Mouse (Mus musculus): ENCODE measurements around the gene Etl4.

The Etl4 gene

GRCm38 (mm10) chr2:20764566-20765090, 855.0 kb downstream of the Etl4 start:
- no peak for DNase-seq (ENCODE audit: low read depth)

DNA sequence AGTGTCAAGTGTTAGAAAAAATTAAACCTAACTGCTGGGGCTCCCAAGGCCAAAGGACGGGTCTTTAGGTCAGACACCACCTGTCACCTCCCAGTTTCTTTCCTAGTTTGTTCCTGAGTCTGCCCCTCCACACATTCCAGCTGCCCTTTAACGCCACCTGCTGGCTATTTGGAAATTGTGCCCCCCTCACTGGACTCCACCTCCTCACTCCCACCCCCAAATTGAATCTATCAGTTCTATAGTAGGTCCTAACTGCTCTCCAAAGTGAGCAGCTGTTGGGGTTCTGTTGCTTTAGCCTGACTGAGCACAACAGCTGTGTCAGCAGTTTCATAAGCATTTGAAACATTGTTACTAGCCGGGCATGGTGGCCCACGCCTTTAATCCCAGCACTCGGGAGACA, 859.1 kb downstream of the Etl4 start:
- no peak for DNase-seq (ENCODE audit: low read depth)

GRCm38 (mm10) chr2:20770171-20770570, 860.6 kb downstream of the Etl4 start:
- no peak for DNase-seq (ENCODE audit: low read depth)

DNA sequence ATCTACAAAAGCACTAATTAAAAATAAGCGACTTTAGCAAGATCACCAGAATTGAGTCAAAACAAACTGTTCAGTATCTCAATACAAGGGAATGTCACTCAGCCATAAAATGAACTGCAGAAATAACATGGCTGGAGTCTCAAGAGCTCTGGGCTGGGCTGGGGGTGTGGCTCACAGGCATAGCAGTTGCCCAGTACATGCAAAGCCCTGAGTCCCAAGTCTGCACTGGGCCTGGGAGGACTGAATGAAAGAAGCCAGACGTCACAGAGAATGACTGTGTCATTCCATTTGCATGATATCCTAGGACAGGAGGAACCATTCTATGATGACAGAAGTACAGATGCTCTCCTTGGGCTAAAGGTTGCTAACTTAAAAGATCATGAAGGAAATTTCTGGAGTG, 864.9 kb downstream of the Etl4 start:
- no peak for DNase-seq (ENCODE audit: low read depth)

DNA sequence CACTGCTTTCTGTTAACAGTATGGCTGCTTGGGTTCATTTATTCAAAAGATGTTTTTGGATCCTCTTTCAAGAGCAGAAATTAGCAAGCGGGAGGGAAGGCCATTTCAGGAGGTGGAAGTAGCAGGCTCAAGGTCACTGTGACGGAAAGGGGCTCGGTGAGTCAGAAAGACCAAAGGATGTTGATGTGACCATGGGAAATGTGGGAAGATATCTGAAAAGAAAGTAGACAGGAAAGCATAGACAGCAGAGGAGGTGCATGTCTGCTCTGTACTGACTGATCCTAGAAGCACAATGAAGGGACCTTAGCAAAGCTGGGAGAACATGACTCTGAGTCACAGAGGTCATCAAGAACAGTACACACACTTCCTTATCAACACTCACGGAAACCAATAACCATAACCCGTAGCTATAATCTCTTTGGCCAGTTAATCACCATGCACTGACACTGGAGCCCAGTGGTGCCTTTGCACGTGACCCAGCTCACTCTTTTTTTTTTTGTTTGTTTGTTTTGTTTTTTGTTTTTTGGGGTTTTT, 866.7 kb downstream of the Etl4 start:
- DNase-seq (ENCODE audit: low read depth): no peak

DNA sequence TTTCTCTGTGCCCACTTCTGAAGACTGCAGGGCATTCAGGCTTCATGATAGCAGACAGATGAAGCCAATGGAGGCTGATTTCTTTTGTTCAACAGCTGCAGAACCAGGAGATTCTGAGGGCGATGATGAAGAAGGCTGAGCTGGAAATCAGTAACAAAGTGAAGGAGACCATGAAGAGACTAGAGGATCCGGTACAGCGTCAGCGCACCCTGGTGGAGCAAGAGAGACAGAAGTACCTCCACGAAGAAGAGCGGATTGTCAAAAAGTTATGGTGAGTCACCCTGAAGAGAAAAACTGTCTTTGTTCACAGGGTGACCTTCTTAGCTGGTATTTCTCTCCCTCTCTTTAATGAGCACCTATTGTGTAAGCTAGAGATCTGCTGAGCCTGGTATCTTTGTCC, 868.4 kb downstream of the Etl4 start:
- no peak for DNase-seq (ENCODE audit: low read depth)

DNA sequence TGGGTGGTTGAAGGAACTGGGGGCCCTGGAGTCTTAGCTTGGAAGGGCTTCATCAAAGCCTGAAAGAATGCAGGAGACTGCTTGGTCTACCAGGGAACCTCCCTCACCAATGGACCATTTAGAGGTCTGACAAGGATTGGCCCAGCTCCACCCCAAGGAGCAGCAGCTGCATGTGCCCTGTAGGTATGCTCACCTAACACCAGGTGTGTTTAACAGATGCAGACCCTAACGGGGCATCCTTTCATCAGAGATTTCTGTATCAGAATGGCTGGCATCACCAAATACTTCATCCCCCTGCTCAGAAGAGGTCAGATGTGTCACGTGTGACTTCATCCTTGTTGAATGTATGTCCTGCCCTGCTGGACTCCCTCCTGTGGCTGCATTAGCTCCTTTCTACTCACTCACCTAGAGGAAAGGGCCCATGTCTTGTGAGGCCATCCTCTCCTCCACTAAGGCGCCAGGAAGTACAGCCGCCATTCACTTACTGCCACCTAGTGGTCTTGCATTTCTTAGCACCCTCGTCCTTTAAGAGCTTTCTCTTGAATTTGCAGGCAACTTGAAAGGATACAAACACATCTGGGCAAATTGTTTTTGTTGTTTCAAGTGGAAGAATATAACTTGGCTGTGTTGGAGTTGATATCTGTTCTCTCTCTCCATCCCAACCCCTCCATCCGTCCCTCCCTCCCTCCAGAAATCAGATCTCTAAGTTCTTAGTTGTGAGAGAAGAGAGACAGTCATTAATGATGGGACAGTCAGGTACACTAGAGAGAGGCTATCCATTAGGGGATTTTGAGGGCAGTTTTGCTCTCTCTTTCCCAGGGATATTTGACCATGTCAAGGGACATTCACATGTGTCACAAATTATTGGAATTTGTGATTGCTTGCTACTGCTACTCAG, 870.2 kb downstream of the Etl4 start:
- peak; percentile 20 for DNase-seq (ENCODE audit: low read depth)

- no peak for DNase-seq (ENCODE audit: low read depth)
Measured at GRCm38 (mm10) chr2:20801236-20801890, 891.8 kb downstream of the Etl4 start.

GRCm38 (mm10) chr2:20811506-20811905, 901.9 kb downstream of the Etl4 start:
- no peak for DNase-seq (ENCODE audit: low read depth)

DNA sequence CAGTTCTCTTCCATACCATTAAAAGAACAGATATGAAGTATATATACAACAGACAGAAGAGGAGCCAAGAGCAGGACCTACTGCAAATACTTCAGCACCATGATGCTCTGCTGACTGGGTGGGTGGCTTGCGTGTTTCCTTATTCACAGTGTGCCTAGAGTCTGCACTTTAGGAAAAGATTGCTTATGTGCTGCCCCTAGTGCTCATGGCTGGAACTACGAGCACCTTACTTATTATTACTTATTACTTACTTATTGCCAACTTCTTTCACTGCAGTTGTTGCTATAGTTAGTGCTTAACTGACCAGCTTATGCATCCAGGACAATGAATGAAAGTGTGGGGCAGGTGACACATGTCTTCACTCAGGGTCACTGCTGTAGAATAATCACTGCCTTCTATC, 904.4 kb downstream of the Etl4 start:
- peak; percentile 9 for DNase-seq (ENCODE audit: low read depth)

GRCm38 (mm10) chr2:20818226-20818625, 908.6 kb downstream of the Etl4 start:
- DNase-seq (ENCODE audit: low read depth): no peak

DNA sequence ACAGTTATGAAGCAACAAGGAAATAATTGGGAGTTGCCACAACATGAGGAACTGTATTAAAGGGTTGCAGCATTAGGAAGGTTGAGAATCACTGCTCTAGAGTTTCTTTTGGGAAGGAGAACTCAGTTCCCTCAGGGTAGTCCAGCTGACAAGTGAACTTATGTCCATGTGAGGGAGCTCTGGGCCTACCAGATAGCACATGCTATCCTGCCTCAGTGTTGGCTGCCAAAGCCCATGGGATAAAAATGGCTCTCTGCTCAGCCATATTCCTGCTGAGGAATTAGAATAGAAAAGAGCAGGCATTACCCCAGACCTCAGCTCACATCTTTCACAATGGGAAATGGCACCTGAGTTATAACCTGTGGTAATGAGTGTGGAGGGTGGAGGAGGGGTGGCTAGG, 916.7 kb downstream of the Etl4 start:
- DNase-seq (ENCODE audit: low read depth): no peak

- no peak for DNase-seq (ENCODE audit: low read depth)
Measured at GRCm38 (mm10) chr2:20830882-20831281, 921.3 kb downstream of the Etl4 start.

GRCm38 (mm10) chr2:20831608-20832406, 922.2 kb downstream of the Etl4 start:
- no peak for DNase-seq (ENCODE audit: low read depth)

GRCm38 (mm10) chr2:20849346-20849745, 939.8 kb downstream of the Etl4 start:
- no peak for DNase-seq (ENCODE audit: low read depth)
